Mouse (Mus musculus) midbrain, embryonic 14.5 days (tissue): Measurements from ENCODE around the gene Gjc2. TPM values are rescaled to one million over a fixed set of nuclear protein-coding genes. Genes with fewer than 3 reads are reported as not detected.

Source experiments
- ATAC-seq: fragments of 200-750 bp; cut with Nextera tagmentation; 2 replicates; pipeline ENCODE4 v1.8.0; 2017; ENCODE audit warnings: moderate number of reproducible peaks, moderate library complexity; ENCODE audit not compliant: low FRiP score, low TSS enrichment
- DNase-seq: peaks from one replicate; pipeline ENCODE4 v3.0.0-alpha.2; 2015
- H3K27ac ChIP-seq: fragments of 300-500 bp; sonication (generic); replicated peaks from 2 replicates; pipeline ENCODE4 v1.5.1; 2014; ENCODE audit warnings: mild to moderate bottlenecking, low read depth, low read length, moderate library complexity
- H3K27me3 ChIP-seq: fragments of 300-500 bp; sonication (generic); 2 replicates; pipeline ENCODE4 v1.6.1; 2014; ENCODE audit warnings: low read length, control low read depth, mixed read lengths; ENCODE audit not compliant: control insufficient read depth, insufficient read depth
- H3K36me3 ChIP-seq: fragments of 300-500 bp; sonication (generic); 2 replicates; pipeline ENCODE4 v1.6.1; 2014; ENCODE audit warnings: low read length, control low read depth; ENCODE audit not compliant: control insufficient read depth, insufficient read depth
- H3K4me1 ChIP-seq: fragments of 300-500 bp; sonication (generic); 2 replicates; pipeline ENCODE4 v1.6.1; 2014; ENCODE audit warnings: mild to moderate bottlenecking, antibody characterized with exemption, low read length, control low read depth; ENCODE audit not compliant: control insufficient read depth, insufficient read depth
- H3K4me2 ChIP-seq: fragments of 300-500 bp; sonication (generic); 2 replicates; pipeline ENCODE4 v1.6.1; 2014; ENCODE audit warnings: mild to moderate bottlenecking, low read length, moderate library complexity
- H3K4me3 ChIP-seq: fragments of 300-500 bp; sonication (generic); replicated peaks from 2 replicates; pipeline ENCODE4 v1.5.1; 2014; ENCODE audit warnings: low read depth, low read length
- H3K9ac ChIP-seq: fragments of 300-500 bp; sonication (generic); replicated peaks from 2 replicates; pipeline ENCODE4 v1.6.1; 2014; ENCODE audit warnings: mild to moderate bottlenecking, low read length, moderate library complexity
- H3K9me3 ChIP-seq: fragments of 300-500 bp; sonication (generic); 2 replicates; pipeline ENCODE4 v1.6.1; 2016; ENCODE audit warnings: low read length, control low read depth, mixed read lengths; ENCODE audit not compliant: control insufficient read depth
- WGBS: fragments of 180-500 bp; shearing (Covaris S2); extraction: QIAGEN DNeasy Blood & Tissue Kit; methylation state at CpG from one replicate; pipeline ENCODE4 v1.1.7; 2014; 5-methylcytosine and 5-hydroxymethylcytosine counted together
- polyA plus RNA-seq: library from polyadenylated mRNA; unstranded; fragments of >200 nt; fragmentation: Nextera tagmentation; extraction: Ambion mirVana; gene quantifications from 2 replicates; pipeline ENCODE4 v1.2.1, GENCODE M21; 2014

Gene Gjc2
- polyA plus RNA-seq, 1 experiment from 2014 or later = 0.18 TPM

GRCm38 (mm10) chr11:59192059-59192386 lies 9.0 kb upstream of the Gjc2 start, which contains the start of gene Guk1:
Gene Guk1 (minus strand): TSS chr11:59192212.
- Histone ChIP-seq H3K4me3 (peak within 1 kb of the TSS; percentile 63), H3K4me1 (peaks cover 14% of the 10 kb centered on the region; the same call in 1 of the 2 replicates), H3K9me3 (no peaks in the 10 kb centered on the region), H3K27me3 (no peaks in the 10 kb centered on the region), H3K27ac (peak within 1 kb of the TSS; percentile 91), H3K36me3 (no peaks in the 10 kb centered on the region), H3K4me2 (peak within 1 kb of the TSS; percentile 77), H3K9ac (peak within 1 kb of the TSS; percentile 74)
- ATAC-seq = 0 out of 2 replicates have a peak, but pooled peaks have one; percentile 14
- 4% methylated on average over 16 of the region's 16 CpGs for WGBS
- no peak for DNase-seq

GRCm38 (mm10) chr11:59191231-59192058 lies 8.4 kb upstream of the Gjc2 start:
- WGBS = under 1% methylated on average over 59 of the region's 59 CpGs
- Histone ChIP-seq H3K9me3 (no peaks in the 10 kb centered on the region), H3K4me3 (peak overlapping the region; percentile 63), H3K4me2 (peak overlapping the region; percentile 77), H3K9ac (peak overlapping the region; percentile 74), H3K36me3 (peaks cover 5% of the 10 kb centered on the region), H3K4me1 (peaks cover 14% of the 10 kb centered on the region; the same call in 1 of the 2 replicates), H3K27ac (peak overlapping the region; percentile 91), H3K27me3 (no peaks in the 10 kb centered on the region)
- DNase-seq (peak; percentile 94), ATAC-seq (peak; percentile 95)

GRCm38 (mm10) chr11:59187706-59188105 lies 4.7 kb upstream of the Gjc2 start:
- no peaks in the 10 kb centered on the region for H3K27me3 ChIP-seq
- ATAC-seq = no peak
- H3K4me3 ChIP-seq = no peak overlapping the region
- 86% methylated on average over 6 of the region's 6 CpGs for WGBS
- H3K27ac ChIP-seq = no peak overlapping the region
- DNase-seq = no peak
- H3K9me3 ChIP-seq = no peaks in the 10 kb centered on the region
- H3K4me1 ChIP-seq = peaks cover 14% of the 10 kb centered on the region; the same call in 1 of the 2 replicates
- peaks cover 41% of the 10 kb centered on the region for H3K36me3 ChIP-seq
- H3K9ac ChIP-seq = no peak overlapping the region
- no peak overlapping the region for H3K4me2 ChIP-seq

- Histone ChIP-seq H3K9me3 (no peaks in the 10 kb centered on the region), H3K4me1 (0 out of 2 replicates have a peak, but pooled peaks cover 8% of the 10 kb centered on the region), H3K4me2 (no peak overlapping the region), H3K36me3 (peaks cover 44% of the 10 kb centered on the region), H3K4me3 (no peak overlapping the region), H3K9ac (no peak overlapping the region), H3K27ac (no peak overlapping the region), H3K27me3 (no peaks in the 10 kb centered on the region)
- WGBS = 84% methylated on average over 5 of the region's 5 CpGs
- ATAC-seq = no peak
- DNase-seq = no peak
Measured at GRCm38 (mm10) chr11:59185490-59185889, 2.5 kb upstream of the Gjc2 start.

- no peak overlapping the region for H3K4me2 ChIP-seq
- no peak overlapping the region for H3K27ac ChIP-seq
- 36% methylated on average over 3 of the region's 3 CpGs for WGBS
- no peaks in the 10 kb centered on the region for H3K4me1 ChIP-seq
- H3K9ac ChIP-seq = no peak overlapping the region
- ATAC-seq (no peak; the same call in 1 of the 2 replicates), DNase-seq (peak; percentile 78)
- H3K4me3 ChIP-seq = no peak overlapping the region
- H3K36me3 ChIP-seq = peaks cover 44% of the 10 kb centered on the region
- peaks cover 6% of the 10 kb centered on the region; the same call in 1 of the 2 replicates for H3K27me3 ChIP-seq
- no peaks in the 10 kb centered on the region for H3K9me3 ChIP-seq
Measured at GRCm38 (mm10) chr11:59183821-59184220, 808 bp upstream of the Gjc2 start.

- Histone ChIP-seq H3K9me3 (no peaks in the 10 kb centered on the region), H3K36me3 (no peaks in the 10 kb centered on the region), H3K4me3 (no peak overlapping the region), H3K4me1 (no peaks in the 10 kb centered on the region), H3K27ac (no peak overlapping the region), H3K4me2 (no peak overlapping the region), H3K27me3 (peaks cover 50% of the 10 kb centered on the region), H3K9ac (no peak overlapping the region)
- ATAC-seq (no peak), DNase-seq (no peak)
- 9% methylated on average over 34 of the region's 34 CpGs for WGBS
Measured at GRCm38 (mm10) chr11:59176921-59177320, 6.1 kb downstream of the Gjc2 start.

GRCm38 (mm10) chr11:59176475-59176874 lies 6.5 kb downstream of the Gjc2 start:
- no peak overlapping the region for H3K9ac ChIP-seq
- no peaks in the 10 kb centered on the region for H3K9me3 ChIP-seq
- no peaks in the 10 kb centered on the region for H3K4me1 ChIP-seq
- H3K36me3 ChIP-seq = no peaks in the 10 kb centered on the region
- no peak overlapping the region for H3K4me3 ChIP-seq
- 4% methylated on average over 48 of the region's 48 CpGs for WGBS
- ATAC-seq (no peak), DNase-seq (no peak)
- no peak overlapping the region for H3K4me2 ChIP-seq
- peaks cover 50% of the 10 kb centered on the region for H3K27me3 ChIP-seq
- H3K27ac ChIP-seq = no peak overlapping the region

GRCm38 (mm10) chr11:59174189-59174838 lies 8.7 kb downstream of the Gjc2 start:
- Histone ChIP-seq H3K4me2 (no peak overlapping the region), H3K27me3 (peaks cover 49% of the 10 kb centered on the region), H3K4me1 (no peaks in the 10 kb centered on the region), H3K9me3 (no peaks in the 10 kb centered on the region), H3K4me3 (no peak overlapping the region), H3K36me3 (no peaks in the 10 kb centered on the region), H3K9ac (no peak overlapping the region), H3K27ac (no peak overlapping the region)
- WGBS = 49% methylated on average over 6 of the region's 6 CpGs
- DNase-seq = no peak
- ATAC-seq = no peak
